Mouse (Mus musculus) lung, embryonic 16.5 days (tissue): ENCODE measurements around the gene Ugt1a7c. TPM values are rescaled to one million over a fixed set of nuclear protein-coding genes. Genes with fewer than 3 reads are reported as not detected.

ENCODE experiments used
- ATAC-seq: fragments of 200-750 bp; cut with Nextera tagmentation; 2 replicates; pipeline ENCODE4 v1.8.0; 2017; ENCODE audit warnings: low read depth, mild to moderate bottlenecking, moderate library complexity
- H3K27ac ChIP-seq: fragments of 300-500 bp; sonication (generic); 2 replicates; pipeline ENCODE4 v1.5.1; 2014; ENCODE audit warnings: mild to moderate bottlenecking, control low read depth, low read length
- H3K27me3 ChIP-seq: fragments of 300-500 bp; sonication (generic); 2 replicates; pipeline ENCODE4 v1.6.1; 2014; ENCODE audit warnings: low read depth, low read length, mixed read lengths; ENCODE audit not compliant: control insufficient read depth, insufficient read depth
- H3K36me3 ChIP-seq: fragments of 300-500 bp; sonication (generic); 2 replicates; pipeline ENCODE4 v1.6.1; 2014; ENCODE audit warnings: low read length; ENCODE audit not compliant: control insufficient read depth, insufficient read depth
- H3K4me1 ChIP-seq: fragments of 300-500 bp; sonication (generic); replicated peaks from 2 replicates; pipeline ENCODE4 v1.6.1; 2014; ENCODE audit warnings: low read length, mixed read lengths; ENCODE audit not compliant: control insufficient read depth, insufficient read depth
- H3K4me2 ChIP-seq: fragments of 300-500 bp; sonication (generic); 2 replicates; pipeline ENCODE4 v1.6.1; 2014; ENCODE audit warnings: low read depth, low read length, control low read depth
- H3K4me3 ChIP-seq: fragments of 300-500 bp; sonication (generic); 2 replicates; pipeline ENCODE4 v1.5.1; 2014; ENCODE audit warnings: mild to moderate bottlenecking, low read length, control low read depth
- H3K9ac ChIP-seq: fragments of 300-500 bp; sonication (generic); 2 replicates; pipeline ENCODE4 v1.6.1; 2014; ENCODE audit warnings: low read length, control low read depth
- H3K9me3 ChIP-seq: fragments of 300-500 bp; sonication (generic); 2 replicates; pipeline ENCODE4 v1.6.1; 2016; ENCODE audit warnings: low read length; ENCODE audit not compliant: control insufficient read depth
- WGBS: fragments of 180-500 bp; shearing (Covaris S2); extraction: QIAGEN DNeasy Blood & Tissue Kit; methylation state at CpG from one replicate; pipeline ENCODE4 v1.1.7; 2014; 5-methylcytosine and 5-hydroxymethylcytosine counted together
- polyA plus RNA-seq: library from polyadenylated mRNA; unstranded; fragments of >200 nt; fragmentation: Nextera tagmentation; extraction: Ambion mirVana; gene quantifications from 2 replicates; pipeline ENCODE4 v1.2.1, GENCODE M21; 2015

Gene Ugt1a7c
- polyA plus RNA-seq, 1 experiment from 2014 or later = 2.3 TPM

DNA sequence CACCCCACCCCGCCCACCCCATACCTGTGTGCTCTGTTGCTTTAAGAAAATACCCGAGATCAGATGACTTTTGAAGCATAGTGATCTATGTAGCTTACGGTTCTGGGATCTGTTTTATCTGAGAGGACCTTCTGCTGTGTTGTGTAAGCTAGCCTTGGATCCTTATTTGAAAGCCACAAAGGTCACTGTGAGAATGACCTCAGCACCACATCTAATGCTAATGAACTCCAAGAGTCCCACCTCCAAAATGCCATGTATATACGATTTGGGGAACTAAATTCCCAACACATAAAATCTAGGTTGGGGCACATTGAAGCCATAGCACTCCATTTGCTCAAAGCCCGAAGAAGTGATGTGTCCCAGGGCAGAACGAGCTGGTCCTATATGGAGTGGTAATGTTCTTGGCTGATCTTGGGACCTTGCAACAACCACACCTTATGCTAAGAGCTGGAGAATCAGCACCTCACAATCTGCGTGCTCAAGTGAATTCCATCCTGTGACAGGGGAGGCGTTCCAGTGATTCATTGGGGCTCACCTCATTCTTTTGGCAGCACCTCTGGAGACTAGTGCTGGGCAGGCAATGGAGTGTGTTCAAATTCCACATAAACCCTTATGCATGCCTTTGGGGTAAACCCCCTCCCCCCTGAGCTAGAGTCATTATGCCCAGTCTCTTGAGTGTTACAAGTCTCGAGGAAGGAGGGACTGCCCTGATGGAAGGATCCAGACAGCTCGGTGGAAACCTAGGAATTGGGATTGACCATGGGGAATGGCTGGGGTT lies 162.2 kb downstream of the Ugt1a7c start:
- 71% methylated on average over 10 of the region's 10 CpGs for WGBS
- Histone ChIP-seq H3K27ac (no peak overlapping the region), H3K4me1 (no peaks in the 10 kb centered on the region), H3K36me3 (peaks cover 26% of the 10 kb centered on the region), H3K27me3 (no peaks in the 10 kb centered on the region), H3K4me3 (no peak overlapping the region), H3K4me2 (no peak overlapping the region), H3K9me3 (peaks cover 16% of the 10 kb centered on the region; the same call in 1 of the 2 replicates), H3K9ac (no peak overlapping the region)
- no peak for ATAC-seq

DNA sequence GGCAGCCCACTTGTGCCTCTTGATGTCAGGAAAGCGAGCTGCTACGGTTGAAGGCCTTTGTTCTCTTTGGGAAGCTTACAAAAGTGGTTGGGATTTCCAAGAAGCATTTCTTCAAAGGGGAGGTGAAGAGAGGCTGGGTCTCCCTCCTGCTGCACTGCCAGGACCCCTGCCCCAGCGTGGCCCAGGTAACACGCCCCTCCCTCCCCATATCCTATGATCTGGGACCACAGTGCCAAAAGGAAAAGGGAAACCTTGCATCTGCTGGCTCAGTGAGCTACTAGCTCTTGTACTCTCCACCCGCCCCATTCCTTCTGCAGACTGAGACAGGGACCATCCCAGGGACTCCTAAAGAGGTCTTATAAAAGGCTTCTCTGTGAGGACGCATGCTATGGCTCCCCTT lies 162.8 kb downstream of the Ugt1a7c start:
- Histone ChIP-seq H3K36me3 (peaks cover 32% of the 10 kb centered on the region), H3K4me2 (no peak overlapping the region), H3K9me3 (peaks cover 11% of the 10 kb centered on the region; the same call in 1 of the 2 replicates), H3K4me1 (no peaks in the 10 kb centered on the region), H3K9ac (no peak overlapping the region), H3K4me3 (no peak overlapping the region), H3K27me3 (no peaks in the 10 kb centered on the region), H3K27ac (no peak overlapping the region)
- ATAC-seq = no peak
- 79% methylated on average over 6 of the region's 6 CpGs for WGBS

DNA sequence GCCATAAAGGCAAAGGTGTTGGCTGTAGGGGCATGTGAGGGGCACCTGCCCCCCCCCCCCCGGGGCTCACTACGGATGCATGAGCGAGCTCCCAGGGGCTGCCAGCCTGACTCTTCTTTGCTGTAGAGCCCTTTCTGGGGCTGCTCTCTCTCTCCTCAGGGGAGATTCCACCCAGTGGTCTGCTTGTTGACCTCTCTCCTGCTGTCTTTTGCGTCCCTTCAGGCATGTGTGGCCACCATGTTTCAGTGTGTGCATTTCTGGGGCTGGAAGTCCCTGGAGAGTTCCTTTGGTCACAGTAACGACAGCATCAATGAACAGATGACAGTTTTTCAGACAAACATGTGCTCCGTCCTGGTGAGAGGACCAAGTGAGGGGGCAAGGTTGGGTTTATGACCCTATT lies 163.5 kb downstream of the Ugt1a7c start:
- H3K9ac ChIP-seq = no peak overlapping the region
- no peak overlapping the region for H3K4me3 ChIP-seq
- H3K36me3 ChIP-seq = peaks cover 39% of the 10 kb centered on the region
- no peak overlapping the region for H3K27ac ChIP-seq
- 63% methylated on average over 6 of the region's 6 CpGs for WGBS
- H3K4me1 ChIP-seq = no peaks in the 10 kb centered on the region
- no peak for ATAC-seq
- H3K4me2 ChIP-seq = no peak overlapping the region
- H3K27me3 ChIP-seq = no peaks in the 10 kb centered on the region
- H3K9me3 ChIP-seq = peaks cover 11% of the 10 kb centered on the region; the same call in 1 of the 2 replicates

DNA sequence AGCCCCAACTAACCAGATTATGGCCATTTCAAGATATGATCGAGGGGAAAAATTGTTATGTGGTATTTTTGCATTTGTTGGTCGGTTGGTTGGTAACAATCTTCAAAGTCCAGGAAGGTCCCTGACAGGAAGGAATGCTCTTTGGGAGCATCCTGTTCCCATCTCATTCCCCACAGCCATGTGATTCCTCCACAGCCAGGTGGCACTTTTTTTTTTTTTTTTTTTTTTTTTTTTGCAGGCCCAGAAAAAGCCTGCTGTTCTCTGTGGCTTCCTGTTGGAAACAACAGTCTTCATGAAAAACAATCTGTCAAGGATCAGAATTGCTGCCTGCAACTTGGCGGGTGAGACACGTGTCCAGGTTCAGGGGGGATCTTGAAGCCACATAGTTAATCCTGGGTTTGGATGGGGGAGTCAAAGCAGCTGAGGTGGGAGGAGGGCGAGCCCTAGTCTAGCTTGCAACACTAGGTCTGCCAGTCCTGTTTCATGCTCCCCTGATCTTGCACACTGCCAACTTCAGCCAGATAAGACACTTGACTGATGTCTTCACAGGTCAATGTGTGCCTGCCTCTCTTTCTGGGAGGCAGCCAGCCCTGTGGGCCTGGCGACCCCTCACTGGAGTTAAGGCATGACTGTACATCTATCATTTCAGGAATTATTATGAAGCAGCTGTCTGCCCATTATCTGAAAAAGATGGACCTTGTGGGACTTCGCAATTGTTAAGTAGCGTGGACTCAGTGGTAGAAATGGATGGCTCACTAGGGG lies 164.2 kb downstream of the Ugt1a7c start:
- no peak overlapping the region for H3K27ac ChIP-seq
- WGBS = 57% methylated on average over 8 of the region's 8 CpGs
- no peaks in the 10 kb centered on the region for H3K4me1 ChIP-seq
- peaks cover 46% of the 10 kb centered on the region for H3K36me3 ChIP-seq
- H3K4me2 ChIP-seq = no peak overlapping the region
- H3K9ac ChIP-seq = no peak overlapping the region
- H3K4me3 ChIP-seq = no peak overlapping the region
- no peaks in the 10 kb centered on the region for H3K27me3 ChIP-seq
- H3K9me3 ChIP-seq = peaks cover 11% of the 10 kb centered on the region; the same call in 1 of the 2 replicates
- ATAC-seq = peak; percentile 11; the same call in 1 of the 2 replicates

DNA sequence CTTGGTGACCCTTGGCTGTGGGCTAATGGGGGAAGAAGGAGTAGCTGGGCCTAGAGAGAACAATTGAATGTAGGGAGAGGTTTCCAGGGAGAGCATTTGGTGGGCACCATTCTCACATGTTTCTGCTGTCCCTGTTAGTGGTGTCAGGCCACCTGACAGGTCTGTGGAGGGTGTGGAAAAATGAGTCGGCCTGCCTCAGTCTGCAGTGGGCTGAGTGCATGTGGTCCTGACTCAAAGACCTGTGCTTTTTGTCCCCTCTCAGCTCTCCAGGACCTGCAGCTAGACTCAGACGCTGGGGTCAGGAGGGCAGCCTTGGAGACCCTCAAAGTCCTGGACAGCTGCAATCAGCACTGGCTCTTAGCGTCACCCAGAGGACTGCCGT lies 164.8 kb downstream of the Ugt1a7c start:
- Histone ChIP-seq H3K4me3 (no peak overlapping the region), H3K9ac (no peak overlapping the region), H3K27me3 (no peaks in the 10 kb centered on the region), H3K4me2 (no peak overlapping the region), H3K36me3 (peaks cover 51% of the 10 kb centered on the region), H3K27ac (no peak overlapping the region), H3K4me1 (no peaks in the 10 kb centered on the region), H3K9me3 (peaks cover 9% of the 10 kb centered on the region; the same call in 1 of the 2 replicates)
- no peak for ATAC-seq
- 68% methylated on average over 4 of the region's 4 CpGs for whole genome bisulfite sequencing

DNA sequence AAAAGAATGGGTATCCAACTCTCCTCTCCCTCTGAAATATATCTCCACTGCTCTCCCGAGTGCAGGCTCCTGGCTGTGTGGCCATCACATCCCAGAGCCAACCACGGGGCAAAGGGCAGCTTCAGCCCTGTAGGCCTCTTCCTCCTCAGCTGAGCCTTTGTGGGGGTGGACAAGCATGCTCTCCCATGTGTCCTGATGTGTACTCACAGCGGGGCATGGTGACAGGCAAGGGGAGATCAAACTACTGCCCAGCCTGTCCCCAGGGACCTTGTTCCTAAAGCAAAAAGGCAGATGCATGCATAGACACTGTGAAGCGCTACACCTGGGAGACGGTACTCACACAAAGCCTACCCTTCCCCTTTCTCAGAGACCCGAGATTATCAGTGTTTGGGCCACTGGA lies 165.3 kb downstream of the Ugt1a7c start:
- ATAC-seq = peak; percentile 4
- Histone ChIP-seq H3K9ac (no peak overlapping the region), H3K27ac (no peak overlapping the region), H3K36me3 (peaks cover 56% of the 10 kb centered on the region), H3K4me2 (no peak overlapping the region), H3K27me3 (no peaks in the 10 kb centered on the region), H3K4me3 (no peak overlapping the region), H3K4me1 (no peaks in the 10 kb centered on the region), H3K9me3 (peaks cover 4% of the 10 kb centered on the region; the same call in 1 of the 2 replicates)
- 77% methylated on average over 6 of the region's 6 CpGs for WGBS

DNA sequence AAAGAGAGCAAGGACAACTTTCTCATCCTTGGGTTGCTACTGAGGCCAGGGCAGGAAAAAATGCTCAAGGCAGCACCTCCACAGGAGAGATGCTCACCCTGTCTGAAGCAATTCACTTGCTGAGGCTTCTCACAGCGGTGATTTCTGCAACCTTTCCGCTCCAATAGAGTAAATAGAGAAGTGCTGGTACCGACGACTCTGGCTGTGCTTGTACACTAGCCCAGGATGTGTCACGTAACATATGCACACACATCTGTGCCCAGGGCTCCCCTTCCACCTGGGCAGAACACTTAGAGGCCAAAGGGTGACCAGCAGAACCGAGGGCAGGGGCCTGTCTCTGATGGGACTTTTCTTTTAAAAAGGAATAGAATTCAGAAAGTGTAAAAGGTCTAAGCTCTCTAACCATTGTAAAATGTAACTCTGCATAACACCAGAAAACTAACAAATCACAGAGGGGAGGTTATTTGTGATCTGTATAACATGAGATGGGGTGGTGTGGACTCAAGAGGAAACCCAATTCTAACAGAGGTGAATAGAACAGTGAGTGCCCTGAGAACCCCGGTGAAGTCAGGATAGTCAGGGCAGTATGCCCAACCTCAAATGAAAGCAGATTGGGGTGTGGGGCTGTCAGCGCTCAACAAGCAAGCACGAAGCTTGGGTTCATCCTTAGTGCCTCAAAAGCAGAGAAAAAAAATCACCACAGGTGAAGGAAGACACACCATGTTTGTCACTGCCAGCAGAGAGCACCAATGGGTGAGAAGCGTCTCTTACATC lies 165.9 kb downstream of the Ugt1a7c start:
- WGBS = 77% methylated on average over 10 of the region's 10 CpGs
- no peak for ATAC-seq
- H3K27ac ChIP-seq = no peak overlapping the region
- H3K36me3 ChIP-seq = peaks cover 63% of the 10 kb centered on the region
- no peaks in the 10 kb centered on the region for H3K4me1 ChIP-seq
- no peak overlapping the region for H3K4me3 ChIP-seq
- H3K9ac ChIP-seq = no peak overlapping the region
- H3K27me3 ChIP-seq = no peaks in the 10 kb centered on the region
- no peaks in the 10 kb centered on the region; the same call in 1 of the 2 replicates for H3K9me3 ChIP-seq
- no peak overlapping the region for H3K4me2 ChIP-seq

DNA sequence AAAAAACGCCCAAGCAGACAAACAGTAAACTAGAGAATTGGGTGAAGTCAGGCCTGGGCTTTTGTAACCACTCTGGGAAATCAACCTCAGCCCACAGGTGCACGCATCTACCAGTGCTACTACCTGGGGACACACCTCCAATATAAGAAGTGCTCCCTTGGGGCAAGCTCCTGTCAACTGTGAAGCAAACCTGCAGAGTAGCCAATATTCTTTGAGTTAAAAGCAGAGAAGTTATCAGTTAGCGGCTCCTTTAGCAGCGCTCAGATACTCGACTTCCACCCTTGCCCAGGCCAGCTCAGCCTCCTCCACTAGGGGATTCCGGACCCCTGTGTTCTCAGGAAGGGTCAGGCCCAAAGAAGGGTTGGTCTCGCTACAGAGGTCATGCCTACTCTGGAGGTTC lies 166.8 kb downstream of the Ugt1a7c start:
- Histone ChIP-seq H3K27me3 (no peaks in the 10 kb centered on the region), H3K9ac (no peak overlapping the region), H3K36me3 (peaks cover 72% of the 10 kb centered on the region), H3K4me2 (no peak overlapping the region), H3K4me3 (no peak overlapping the region), H3K9me3 (no peaks in the 10 kb centered on the region), H3K27ac (no peak overlapping the region), H3K4me1 (no peaks in the 10 kb centered on the region)
- 82% methylated on average over 7 of the region's 7 CpGs for WGBS
- no peak for ATAC-seq

DNA sequence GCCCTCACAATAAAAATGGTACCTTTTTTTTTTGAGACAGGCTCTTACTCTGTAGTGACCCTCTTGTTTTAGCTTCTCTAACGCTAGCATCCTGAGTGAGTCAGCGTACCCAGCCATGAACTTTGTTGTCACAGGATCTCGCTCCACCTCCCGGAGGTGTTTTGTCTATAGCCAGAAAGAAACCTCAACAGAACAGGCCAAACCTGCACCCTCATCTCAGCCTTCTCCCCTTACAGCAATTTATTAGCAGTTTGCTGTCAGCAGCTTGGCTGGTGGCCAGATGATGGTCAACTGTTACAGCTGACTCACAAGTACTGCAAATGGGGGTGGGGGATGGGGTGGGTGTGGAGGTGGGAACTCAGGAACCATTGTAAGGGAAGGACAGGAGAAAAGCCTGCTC lies 167.4 kb downstream of the Ugt1a7c start:
- WGBS = 68% methylated on average over 4 of the region's 4 CpGs
- no peaks in the 10 kb centered on the region for H3K4me1 ChIP-seq
- no peaks in the 10 kb centered on the region for H3K9me3 ChIP-seq
- no peaks in the 10 kb centered on the region for H3K27me3 ChIP-seq
- H3K4me3 ChIP-seq = no peak overlapping the region
- no peak overlapping the region for H3K4me2 ChIP-seq
- H3K27ac ChIP-seq = no peak overlapping the region
- peaks cover 78% of the 10 kb centered on the region for H3K36me3 ChIP-seq
- H3K9ac ChIP-seq = no peak overlapping the region
- ATAC-seq = peak; percentile 1; the same call in 1 of the 2 replicates
